Mouse (Mus musculus) olfactory bulb, adult 2 months (tissue): ENCODE data around the gene Snrpd2.

Experiments
- CTCF ChIP-seq: fragments of 200-500 bp; IDR thresholded peaks from 2 replicates; pipeline ENCODE4 v1.5.1; 2012; ENCODE audit warnings: low read depth, mild to moderate bottlenecking, low read length, moderate library complexity; ENCODE audit not compliant: insufficient read depth
- POLR2A ChIP-seq: fragments of 200-500 bp; IDR thresholded peaks from 2 replicates; pipeline ENCODE4 v1.6.1; 2012; ENCODE audit warnings: mild to moderate bottlenecking, low read depth, low read length, moderate library complexity; ENCODE audit not compliant: insufficient read depth

GRCm38 (mm10) chr7:19184758-19185157 is 35.2 kb downstream of the Snrpd2 start:
- TF ChIP-seq CTCF (no peak), POLR2A (no peak)
